Mouse (Mus musculus): ENCODE results near the gene M1ap. TPM values are rescaled to one million over a fixed set of nuclear protein-coding genes. Genes with fewer than 3 reads are reported as not detected.
A peak's percentile ranks its signal among the peaks of the same experiment; 100 is the strongest.

Gene M1ap
- total RNA-seq, 2 experiments from 2014 or later: 0.23 TPM; not detected in 1

DNA sequence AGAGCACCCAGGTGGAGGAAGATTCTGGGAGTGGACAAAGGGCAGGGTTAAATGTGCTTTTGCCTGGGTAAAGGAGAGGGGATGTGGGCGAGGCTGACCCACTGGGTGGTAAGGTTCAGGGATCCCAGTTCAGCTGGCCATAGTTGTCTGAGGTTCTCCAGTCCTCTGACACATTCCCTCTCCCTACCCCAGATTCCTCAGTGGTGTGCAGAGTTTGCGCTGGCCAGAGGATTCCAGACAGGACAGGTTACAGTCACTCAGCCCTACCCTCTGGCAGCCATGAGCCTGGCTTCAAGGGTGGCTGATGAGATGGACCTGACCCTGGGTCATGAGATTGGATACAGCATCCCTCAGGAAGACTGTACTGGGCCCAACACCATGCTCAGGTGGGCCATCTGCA lies 112.0 kb downstream of the M1ap start:
- no peak for DNase-seq (ENCODE audit: low spot score in 2 of 2)
- intact Hi-C loops (cut with DNase I): no loop called here

DNA sequence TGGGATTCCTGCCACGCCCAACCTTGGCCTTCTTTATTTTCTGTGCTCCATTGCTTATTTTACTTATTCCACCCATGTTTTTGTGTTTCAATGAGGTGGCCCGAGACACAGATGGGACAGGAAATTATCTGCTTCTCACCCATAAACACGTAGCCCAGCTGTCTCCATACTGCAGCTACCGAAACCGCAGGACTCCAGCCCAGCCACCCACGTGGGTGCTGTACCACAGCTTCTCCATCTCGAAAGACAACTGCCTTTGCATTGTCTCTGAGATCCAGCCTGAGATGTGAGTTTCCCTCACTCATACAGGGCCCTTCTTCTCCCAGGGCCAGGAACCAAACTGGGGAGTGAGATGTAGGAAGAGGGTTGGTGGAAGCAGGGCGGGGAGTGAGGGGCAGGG lies 119.3 kb downstream of the M1ap start:
- no peak for DNase-seq (ENCODE audit: low spot score in 2 of 2)
- intact Hi-C loops (cut with DNase I): no loop called here

DNA sequence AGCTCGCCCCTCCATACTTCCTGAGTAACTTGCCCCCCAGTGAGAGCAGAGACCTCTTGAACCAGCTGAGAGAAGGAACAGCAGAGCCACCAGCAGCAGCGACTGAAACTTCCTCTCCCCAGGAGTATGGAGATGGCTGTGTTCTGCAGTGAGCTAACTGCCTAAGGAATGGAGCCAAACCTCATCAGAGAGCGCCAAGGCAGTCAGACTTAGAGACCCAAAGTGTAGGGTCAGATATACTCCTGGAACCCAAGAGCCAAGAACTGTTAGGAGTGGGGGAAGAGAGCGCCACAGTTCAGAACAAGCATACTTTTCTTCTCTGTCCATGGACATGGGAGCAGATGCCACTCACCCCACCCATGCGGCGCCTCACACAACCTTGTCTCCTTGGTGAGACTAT lies 119.7 kb downstream of the M1ap start:
- DNase-seq (ENCODE audit: low spot score in 2 of 2): no peak
- intact Hi-C loops (cut with DNase I): no loop called here

DNA sequence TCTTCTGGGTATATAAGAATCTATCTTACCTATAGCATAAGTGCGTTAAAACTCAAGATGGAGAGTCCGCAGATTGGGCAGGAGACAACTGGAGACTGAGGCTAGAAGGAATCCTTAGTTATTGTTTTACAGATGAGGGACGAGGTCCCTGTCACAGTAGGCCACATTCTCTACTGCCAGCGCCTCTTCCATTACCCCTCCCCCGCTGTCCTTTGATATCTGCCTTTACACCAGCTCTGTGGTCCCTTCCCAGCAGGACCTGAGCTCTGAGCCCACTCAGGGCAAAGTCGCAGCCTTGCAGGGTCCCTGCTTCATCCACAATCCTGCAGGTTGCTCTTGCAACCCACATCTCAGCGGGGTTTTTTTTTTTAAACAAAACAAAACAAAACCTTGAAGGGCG lies 121.5 kb downstream of the M1ap start:
- DNase-seq (ENCODE audit: low spot score in 2 of 2): no peak
- intact Hi-C loops (cut with DNase I): no loop called here

DNA sequence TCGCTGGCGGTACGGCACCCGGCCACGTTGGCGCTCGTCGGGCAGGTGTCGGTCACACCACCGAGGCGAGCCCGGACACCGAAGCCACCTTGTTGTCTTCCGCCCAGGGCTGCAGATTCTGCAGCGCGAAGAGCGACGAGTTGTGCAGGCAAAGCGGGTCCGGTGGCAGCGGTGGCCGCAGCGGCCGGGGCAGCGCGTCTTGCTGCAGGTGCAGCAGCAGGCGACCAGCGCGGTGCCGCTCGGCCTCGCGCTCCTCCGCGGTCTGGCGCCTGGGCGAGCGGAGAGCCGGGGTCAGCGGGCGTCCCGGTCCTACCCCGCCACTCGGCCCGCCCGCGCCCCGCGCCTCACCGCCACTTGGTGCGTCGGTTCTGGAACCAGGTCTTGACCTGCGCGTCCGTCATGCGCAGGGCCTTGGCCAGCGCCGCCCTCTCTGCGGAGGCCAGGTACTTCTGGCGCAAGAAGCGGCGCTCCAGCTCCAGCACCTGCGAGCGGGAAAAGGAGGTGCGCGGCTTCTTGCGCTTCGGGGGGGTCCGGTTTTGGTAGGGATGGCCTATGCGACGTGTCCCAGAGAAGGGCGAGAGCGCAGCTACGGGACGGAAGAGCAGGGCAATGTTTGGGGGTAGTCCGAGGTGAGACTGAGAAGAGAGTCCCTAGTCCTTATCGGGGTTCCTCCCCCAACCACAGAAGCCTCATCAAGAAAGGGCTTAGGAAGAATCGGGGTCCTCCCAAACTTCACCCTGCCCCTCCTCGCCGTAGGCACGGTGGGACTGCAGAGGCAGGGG lies 122.2 kb downstream of the M1ap start:
- DNase-seq (ENCODE audit: low spot score in 2 of 2): no peak
- intact Hi-C loops (cut with DNase I): no loop called here

DNA sequence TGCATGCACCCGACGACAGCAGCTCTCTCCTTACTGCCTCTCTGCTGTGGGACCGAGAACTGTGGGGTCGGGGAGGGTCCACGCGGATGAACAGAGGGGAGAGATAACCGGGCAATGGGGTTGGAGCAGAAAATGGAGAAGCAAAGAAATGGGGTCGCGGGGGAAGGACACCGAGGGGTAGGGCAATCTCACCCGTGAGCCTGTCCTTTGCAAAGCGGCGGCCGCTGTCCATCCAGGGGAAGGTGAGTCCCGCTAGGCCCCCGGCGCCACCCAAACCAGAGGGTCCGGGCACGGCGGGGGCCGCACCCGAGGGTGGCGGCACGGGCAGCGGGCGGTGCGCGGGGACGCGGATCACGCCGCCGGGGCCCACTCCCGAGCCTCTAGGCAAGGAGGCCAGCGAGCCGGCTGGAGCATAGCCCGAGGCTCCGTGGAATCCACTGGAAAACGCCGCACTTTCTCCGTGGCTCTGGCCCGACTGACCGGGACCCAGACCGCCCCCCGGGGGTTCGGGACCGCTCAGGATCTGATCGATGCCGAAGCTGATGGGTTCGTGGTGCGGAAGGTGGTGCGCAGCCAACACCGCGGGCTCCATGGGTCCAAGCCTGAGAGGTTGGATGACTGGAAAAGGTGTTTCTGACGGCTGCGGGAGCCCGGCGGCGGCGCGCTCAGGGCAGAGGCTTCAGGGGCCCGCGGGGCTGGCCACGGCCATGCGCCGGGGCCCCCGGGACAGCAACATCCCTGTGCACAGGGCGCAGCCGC lies 123.0 kb downstream of the M1ap start:
- no peak for DNase-seq (ENCODE audit: low spot score in 2 of 2)
- intact Hi-C loops (cut with DNase I): no loop called here

DNA sequence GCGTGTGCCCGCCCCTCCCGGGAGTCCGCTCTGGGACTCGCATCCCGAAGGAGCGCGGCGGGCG lies 123.4 kb downstream of the M1ap start, which contains the start of gene Tlx2:
Tlx2 (minus strand) TSS at position 47 of the 64 bp plus-strand sequence.
- intact Hi-C loops (cut with DNase I): no loop called here
- DNase-seq (ENCODE audit: low spot score in 2 of 2): no peak

DNA sequence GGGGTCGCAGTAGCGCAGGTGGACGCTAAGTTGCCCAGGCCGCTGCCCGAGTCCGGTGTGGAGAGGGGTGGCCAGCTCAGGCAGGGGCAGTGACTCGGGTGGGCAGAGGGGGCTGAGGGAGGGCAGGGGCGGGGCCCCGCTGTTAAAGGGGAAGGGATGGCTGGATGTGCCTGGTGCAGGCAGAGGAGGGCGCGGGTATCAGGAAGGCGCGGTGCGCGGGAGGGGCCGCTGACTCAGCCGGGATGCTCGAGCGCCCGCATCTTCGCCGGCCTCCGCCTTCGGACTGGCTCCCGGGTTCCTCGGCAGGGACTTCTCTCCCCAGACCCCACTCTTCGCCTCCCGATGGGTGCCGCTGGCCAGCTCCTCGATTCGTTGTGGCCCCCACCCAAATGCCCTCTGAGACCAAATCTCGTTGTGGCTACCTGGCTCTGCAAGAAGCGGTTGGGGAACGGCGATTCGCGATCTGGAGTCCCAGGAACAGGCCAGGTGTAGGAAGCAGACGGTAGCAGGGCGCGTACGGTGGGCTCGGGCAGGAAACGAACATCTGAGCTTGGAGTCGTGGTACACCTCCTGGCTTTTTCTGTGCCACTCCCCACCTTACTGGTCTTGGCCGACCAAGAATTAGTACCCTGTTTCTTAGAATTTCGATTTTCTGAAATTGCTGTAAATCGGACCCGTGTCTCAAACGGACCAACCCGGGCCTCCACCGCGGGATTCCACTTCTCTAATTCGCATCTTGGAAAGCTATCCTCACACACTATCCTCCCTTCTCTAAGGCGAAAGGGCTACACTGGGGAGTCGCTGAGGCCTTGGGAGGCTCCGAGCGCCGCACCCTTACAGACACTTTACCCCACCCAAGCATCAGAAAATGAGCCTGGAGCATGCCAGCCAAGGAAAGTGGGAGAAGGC lies 123.9 kb downstream of the M1ap start:
- no peak for DNase-seq (ENCODE audit: low spot score in 2 of 2)
- intact Hi-C loops (cut with DNase I): no loop called here

DNA sequence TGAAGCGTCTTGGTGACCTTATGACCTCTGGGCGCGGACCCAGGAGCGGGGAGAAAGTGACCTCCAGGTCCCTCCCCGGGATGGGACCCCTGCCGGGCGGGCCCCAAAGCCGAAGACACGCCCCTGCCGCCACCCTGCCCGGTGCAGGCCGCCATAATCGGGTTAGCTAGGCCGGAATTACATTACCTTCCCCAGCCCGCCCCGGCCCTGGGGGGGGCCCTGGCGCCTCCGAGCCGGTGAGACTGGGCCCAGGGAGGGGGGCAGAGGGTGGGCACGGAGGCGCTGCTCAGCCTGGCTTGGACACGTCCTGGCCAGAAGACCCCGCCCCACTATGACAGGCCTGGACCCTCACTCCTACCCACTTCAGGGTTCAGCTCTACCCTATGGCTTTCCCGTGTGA lies 124.5 kb downstream of the M1ap start:
- intact Hi-C loops (cut with DNase I): no loop called here
- no peak for DNase-seq (ENCODE audit: low spot score in 2 of 2)

DNA sequence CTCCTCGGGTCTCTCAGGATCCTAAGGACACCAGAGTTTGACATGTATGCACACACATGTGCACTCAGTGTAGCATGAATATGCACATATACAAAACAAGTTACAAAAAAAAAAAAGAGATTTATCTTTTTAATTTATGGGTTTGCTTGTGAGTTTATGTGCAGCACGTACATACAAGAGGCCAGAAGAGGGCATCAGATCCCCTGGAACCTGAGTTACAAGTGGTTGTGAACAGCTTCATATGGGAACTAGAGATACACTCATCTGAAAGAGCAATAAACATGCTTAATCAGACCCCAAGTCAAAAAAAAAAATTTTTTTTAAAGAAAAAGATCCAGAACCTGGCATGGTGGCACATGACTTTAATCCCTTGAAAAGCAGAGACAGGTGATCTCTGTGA lies 128.3 kb downstream of the M1ap start:
- intact Hi-C loops (cut with DNase I): loop anchor here (5.0 kb wide), 1 partner anchor 78 kb away; no protein-coding TSS in a partner anchor
- no peak for DNase-seq (ENCODE audit: low spot score in 2 of 2)

DNA sequence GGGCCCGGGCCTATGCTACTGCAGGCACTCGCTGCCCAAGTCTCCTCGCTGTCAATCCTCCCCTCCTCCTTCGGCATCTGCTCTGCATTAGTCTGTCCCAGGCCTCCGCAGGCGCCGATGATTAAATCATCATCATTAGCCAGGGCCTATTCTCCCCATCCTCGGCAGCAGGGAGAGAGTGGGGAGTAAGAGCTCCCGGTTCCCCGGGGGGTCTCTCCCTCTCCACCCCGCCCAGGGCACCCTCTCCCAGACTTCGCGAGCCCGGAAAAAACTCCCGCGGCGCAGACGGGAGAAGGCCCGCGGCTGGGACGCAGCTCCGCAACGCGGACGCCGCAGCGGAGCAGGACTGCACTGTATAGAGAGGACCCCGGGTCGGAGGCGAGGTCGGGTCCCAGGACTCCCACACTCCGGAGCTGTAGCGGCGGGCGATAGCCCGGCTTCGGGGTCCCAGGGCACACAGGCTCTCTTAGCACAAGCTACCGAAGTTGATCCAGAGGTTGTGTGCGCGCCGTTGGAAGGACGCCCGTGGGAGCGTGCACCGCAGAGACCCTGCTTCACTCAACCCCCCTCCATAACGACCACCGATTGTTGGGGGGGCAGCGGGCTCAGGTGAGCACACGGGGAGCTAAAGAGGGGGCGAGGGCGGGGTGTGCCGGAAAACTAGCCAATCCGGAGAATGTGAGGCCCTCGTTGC lies 131.1 kb downstream of the M1ap start, which contains the start of gene Pcgf1:
Pcgf1 (plus strand) TSS at position 240 of the 694 bp plus-strand sequence.
- intact Hi-C loops (cut with DNase I): loop anchor here (5.0 kb wide), 1 partner anchor 80 kb away; no protein-coding TSS in a partner anchor
- DNase-seq (ENCODE audit: low spot score in 2 of 2): peak in 1 of 2 experiments; percentile 35

DNA sequence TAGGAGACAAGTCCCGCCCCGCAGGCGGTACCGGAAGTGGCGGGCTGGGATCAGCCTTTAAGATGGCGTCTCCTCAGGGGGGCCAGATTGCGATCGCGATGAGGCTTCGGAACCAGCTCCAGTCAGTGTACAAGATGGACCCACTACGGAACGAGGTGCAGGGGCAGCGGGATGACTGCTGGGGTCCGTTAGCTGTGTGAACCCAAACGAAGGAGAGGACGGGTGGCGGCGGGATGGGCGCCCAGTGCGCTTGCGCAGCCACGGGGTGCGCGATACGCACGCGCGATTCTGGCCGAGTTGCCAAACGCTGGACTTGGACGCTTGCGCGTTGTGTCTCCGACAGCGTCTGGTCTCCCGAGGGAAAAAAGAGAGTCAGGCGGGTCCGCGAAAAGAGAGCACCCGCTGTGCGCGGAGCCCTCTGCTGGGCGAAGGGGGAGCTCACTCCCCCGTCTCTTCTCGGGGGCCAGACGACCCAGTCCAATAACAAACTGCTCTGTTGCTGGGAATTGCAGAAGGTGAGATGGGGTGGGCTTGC lies 131.7 kb downstream of the M1ap start:
- peak; percentile 98 to 99 for DNase-seq (ENCODE audit: low spot score in 2 of 2)
- intact Hi-C loops (cut with DNase I): loop anchor here (5.0 kb wide), 1 partner anchor 81 kb away; no protein-coding TSS in a partner anchor

Small RNAs within 50 kb of the gene (microRNA-seq; reads per million reads assigned to microRNA genes)
- 0 to 0.53 reads per million in 2 experiments for gene Mir7040

Other genes with a start within 250 kb of the M1ap start
- gene Pole4, start 241.5 kb upstream of the M1ap start, total RNA-seq (2021): 10 to 100 TPM; 31.9 to 34.2 TPM
- 1 to 10 TPM; 3.7 TPM for gene Hk2, start 172.4 kb upstream of the M1ap start, total RNA-seq (2021)
- gene Sema4f, start 7.1 kb upstream of the M1ap start, total RNA-seq (2021): 10 to 100 TPM; 44.5 to 45.6 TPM
- gene Dok1, start 86.6 kb downstream of the M1ap start, total RNA-seq (2021): 1 to 10 TPM; 1.5 to 2.3 TPM
- gene Loxl3, start 87.3 kb downstream of the M1ap start, total RNA-seq (2021): 1 to 10 TPM; 3.0 to 3.3 TPM
- 100 to 1,000 TPM; 104 to 113 TPM for gene Aup1, start 107.6 kb downstream of the M1ap start, total RNA-seq (2021)
- 10 to 100 TPM; 52.2 to 57.5 TPM for gene Htra2, start 108.4 kb downstream of the M1ap start, total RNA-seq (2021)
- gene Dqx1, start 110.9 kb downstream of the M1ap start, total RNA-seq (2021): under 1 TPM; 0.44 to 0.79 TPM
- gene Tlx2, start 123.4 kb downstream of the M1ap start, total RNA-seq (2021): not detected
- 10 to 100 TPM; 21.9 to 24.3 TPM for gene Pcgf1, start 131.0 kb downstream of the M1ap start, total RNA-seq (2021)
- under 1 TPM in 1 of 2 experiments, not detected in 1; 0.46 TPM for gene Lbx2, start 139.5 kb downstream of the M1ap start, total RNA-seq (2021)
- 1 to 10 TPM; 3.5 to 4.9 TPM for gene Ccdc142, start 154.7 kb downstream of the M1ap start, total RNA-seq (2021)
- 1 to 10 TPM; 4.1 to 5.5 TPM for gene Gm42688, start 154.7 kb downstream of the M1ap start, total RNA-seq (2021)
- gene Mrpl53, start 162.1 kb downstream of the M1ap start, total RNA-seq (2021): 10 to 100 TPM; 61.7 to 64.8 TPM
- gene Mogs, start 168.6 kb downstream of the M1ap start, total RNA-seq (2021): 10 to 100 TPM; 24.4 to 27.3 TPM
- 10 to 100 TPM; 44.2 to 53.8 TPM for gene Wbp1, start 174.7 kb downstream of the M1ap start, total RNA-seq (2021)
- gene Ino80b, start 178.5 kb downstream of the M1ap start, total RNA-seq (2021): 10 to 100 TPM; 15.1 to 18.8 TPM
- gene Rtkn, start 188.6 kb downstream of the M1ap start, total RNA-seq (2021): 10 to 100 TPM; 55.2 to 62.4 TPM
- gene Wdr54, start 209.5 kb downstream of the M1ap start, total RNA-seq (2021): 10 to 100 TPM; 29.0 to 31.6 TPM
- gene 1700003E16Rik, start 209.5 kb downstream of the M1ap start, total RNA-seq (2021): 10 to 100 TPM; 31.4 to 32.5 TPM
- 100 to 1,000 TPM; 341 to 348 TPM for gene Dctn1, start 219.0 kb downstream of the M1ap start, total RNA-seq (2021)